8 mouse cellular contexts compared by ENCODE assay signal in genomic region chr5:118339676-118340661, GRCm38 (mm10).
DNase-seq lines count a peak whose midpoint lies in the region; ATAC-seq and TF ChIP-seq lines count a peak whose summit lies in the region.

No protein-coding gene starts in this region.

- H3K27me3 ChIP-seq in forebrain, embryonic 14.5 days (replicated peaks; ENCODE audit: control insufficient read depth, insufficient read depth, low read length), result no peaks in the 10 kb centered on the region
- no peaks in the 10 kb centered on the region; the same call in 1 of the 2 replicates for H3K27me3 ChIP-seq in forebrain, embryonic 12.5 days
- H3K27me3 ChIP-seq in E14TG2a.4 (ENCODE audit: insufficient read depth, low read length), result peaks cover 13% of the 10 kb centered on the region

- H3K4me1 ChIP-seq in forebrain, embryonic 14.5 days (ENCODE audit: control insufficient read depth, insufficient read depth, low read length), result peaks cover 11% of the 10 kb centered on the region
- H3K4me1 ChIP-seq in forebrain, embryonic 12.5 days, result peaks cover 14% of the 10 kb centered on the region
- peaks cover 41% of the 10 kb centered on the region for H3K4me1 ChIP-seq in E14TG2a.4 (replicated peaks; ENCODE audit: low read depth, low read length)

- no peak overlapping the region for H3K9ac ChIP-seq in forebrain, embryonic 14.5 days (ENCODE audit: low read length)
- H3K9ac ChIP-seq in forebrain, embryonic 12.5 days, result no peak overlapping the region

- H3K4me2 ChIP-seq in forebrain, embryonic 14.5 days (ENCODE audit: low read length), result no peak overlapping the region
- no peak overlapping the region for H3K4me2 ChIP-seq in forebrain, embryonic 12.5 days

- H3K4me3 ChIP-seq in forebrain, embryonic 14.5 days (ENCODE audit: low read depth, low read length), result no peak overlapping the region
- H3K4me3 ChIP-seq in forebrain, embryonic 12.5 days (replicated peaks), result no peak overlapping the region
- H3K4me3 ChIP-seq in E14TG2a.4 (replicated peaks; ENCODE audit: low read length), result peak overlapping the region; percentile 26; the same call in 1 of the 2 replicates

- H3K9me3 ChIP-seq in forebrain, embryonic 14.5 days (replicated peaks; ENCODE audit: control insufficient read depth, low read length), result no peaks in the 10 kb centered on the region
- H3K9me3 ChIP-seq in forebrain, embryonic 12.5 days, result 0 out of 2 replicates have a peak, but pooled peaks cover 3% of the 10 kb centered on the region
- no peaks in the 10 kb centered on the region for H3K9me3 ChIP-seq in E14TG2a.4 (ENCODE audit: low read length)

- peak; percentile 72 for DNase-seq in forebrain, embryonic 14.5 days (ENCODE audit: low spot score)
- peak; percentile 63 to 70 for DNase-seq in heart, adult 18-20 months
- DNase-seq in kidney, postnatal 10 days, result peak; percentile 87
- DNase-seq in right cerebral cortex, postnatal 36 days (ENCODE audit: low spot score in 2 of 2), result peak; percentile 32 to 38
- no peak for DNase-seq in retina, embryonic 14.5 days (ENCODE audit: low spot score)
- DNase-seq in c-Kit-positive CD71-positive TER-119-positive erythroid progenitor cells, embryonic 14.5 days (ENCODE audit: low spot score), result no peak

- no peak for TF ChIP-seq CTCF in E14TG2a.4 (conservative IDR thresholded peaks at IDR 0.05; ENCODE audit: low read length)

- H3K36me3 ChIP-seq in forebrain, embryonic 14.5 days (ENCODE audit: control insufficient read depth, insufficient read depth, low read length), result no peaks in the 10 kb centered on the region
- H3K36me3 ChIP-seq in forebrain, embryonic 12.5 days (replicated peaks), result no peaks in the 10 kb centered on the region
- no peaks in the 10 kb centered on the region for H3K36me3 ChIP-seq in E14TG2a.4 (ENCODE audit: insufficient read depth, low read length)

- no peak overlapping the region for H3K27ac ChIP-seq in forebrain, embryonic 14.5 days (ENCODE audit: low read depth, low read length)
- H3K27ac ChIP-seq in forebrain, embryonic 12.5 days, result no peak overlapping the region

- WGBS in forebrain, embryonic 14.5 days, result 49% methylated on average over 21 of the region's 22 CpGs
- WGBS in forebrain, embryonic 12.5 days, result 69% methylated on average over 22 of the region's 22 CpGs

- no peak for ATAC-seq in forebrain, embryonic 14.5 days
- ATAC-seq in forebrain, embryonic 12.5 days (ENCODE audit: low FRiP score), result no peak

Comparison
In these comparisons a context has a peak if more than half of its experiments do, and no peak if none do; other contexts are left out.
1. DNase-seq: peak in forebrain, embryonic 14.5 days (single experiment), heart, adult 18-20 months (2 of 2), kidney, postnatal 10 days (single experiment) and right cerebral cortex, postnatal 36 days (2 of 2); none in retina, embryonic 14.5 days (single experiment) and c-Kit-positive CD71-positive TER-119-positive erythroid progenitor cells, embryonic 14.5 days (single experiment).